Mouse (Mus musculus): ENCODE data around the gene Nfkbib. TPM values are rescaled to one million over a fixed set of nuclear protein-coding genes. Genes with fewer than 3 reads are reported as not detected.

Gene Nfkbib
- polyA plus RNA-seq, 1 experiment from 2014 or later = 42.2 TPM

DNA sequence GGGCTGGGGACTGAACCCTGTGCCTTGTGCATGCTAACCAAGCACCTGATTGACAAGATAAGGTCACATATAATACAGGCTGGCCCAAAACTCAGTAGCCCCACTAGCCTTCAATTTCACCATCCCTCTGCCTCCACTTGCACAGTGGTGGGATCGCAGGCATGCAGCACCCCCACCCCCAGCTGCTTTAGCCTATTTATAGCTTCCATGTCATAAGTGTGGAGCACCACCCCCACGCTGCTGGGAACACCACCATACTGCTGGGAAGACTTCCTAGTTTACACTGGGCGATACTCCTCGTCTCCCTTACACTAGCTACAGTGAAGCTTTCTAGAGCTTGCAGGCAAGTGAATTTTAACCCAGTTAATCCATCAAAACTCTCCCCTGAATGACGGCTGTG lies 52.6 kb downstream of the Nfkbib start:
- 75% methylated on average over 5 of the region's 5 CpGs for WGBS
- Histone ChIP-seq H3K27ac (no peak overlapping the region), H3K36me3 (ENCODE audit: insufficient read depth, low read length) (no peaks in the 10 kb centered on the region), H3K9me3 (replicated peaks; ENCODE audit: low read length) (no peaks in the 10 kb centered on the region), H3K4me2 (ENCODE audit: low read length) (no peak overlapping the region), H3K4me3 (replicated peaks; ENCODE audit: low read depth, low read length) (no peak overlapping the region), H3K27me3 (ENCODE audit: insufficient read depth, low read length) (no peaks in the 10 kb centered on the region), H3K4me1 (replicated peaks; ENCODE audit: insufficient read depth, low read length) (peaks cover 5% of the 10 kb centered on the region; the same call in 1 of the 2 replicates), H3K9ac (ENCODE audit: low read depth, low read length) (no peak overlapping the region)
- ATAC-seq (replicated peaks; ENCODE audit: low FRiP score, low read depth) = no peak
- TF ChIP-seq CTCF (IDR thresholded peaks at IDR 0.05; ENCODE audit: low read depth) = no peak
- DNase-seq (ENCODE audit: low spot score) = no peak

DNA sequence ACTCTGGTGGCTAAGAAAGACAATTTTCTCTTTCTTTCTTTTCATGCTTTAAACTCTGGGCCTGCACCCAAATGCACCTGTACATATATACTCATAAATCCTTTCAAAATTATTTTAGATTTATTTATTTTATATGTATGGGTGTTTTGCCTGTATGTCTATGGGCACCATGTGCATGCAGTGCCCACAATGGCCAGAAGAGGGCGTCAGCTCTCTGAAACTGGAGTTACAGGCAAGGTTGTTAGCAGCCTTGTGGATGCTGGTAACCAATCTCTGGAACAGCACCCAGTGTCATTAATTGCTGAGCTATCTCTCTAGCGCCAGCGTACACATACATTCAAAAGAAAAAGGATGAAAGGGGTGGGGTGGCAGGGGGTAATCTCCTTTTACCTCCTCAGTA lies 56.4 kb downstream of the Nfkbib start:
- TF ChIP-seq CTCF (IDR thresholded peaks at IDR 0.05; ENCODE audit: low read depth) = peak; percentile 43
- no peak overlapping the region for H3K4me2 ChIP-seq (ENCODE audit: low read length)
- H3K4me1 ChIP-seq (replicated peaks; ENCODE audit: insufficient read depth, low read length) = no peaks in the 10 kb centered on the region; the same call in 1 of the 2 replicates
- no peak overlapping the region for H3K4me3 ChIP-seq (replicated peaks; ENCODE audit: low read depth, low read length)
- DNase-seq (ENCODE audit: low spot score) (no peak), ATAC-seq (replicated peaks; ENCODE audit: low FRiP score, low read depth) (no peak)
- H3K9ac ChIP-seq (ENCODE audit: low read depth, low read length) = no peak overlapping the region
- H3K27ac ChIP-seq = no peak overlapping the region
- H3K36me3 ChIP-seq (ENCODE audit: insufficient read depth, low read length) = no peaks in the 10 kb centered on the region
- no peaks in the 10 kb centered on the region; the same call in 1 of the 2 replicates for H3K9me3 ChIP-seq (replicated peaks; ENCODE audit: low read length)
- WGBS = 70% methylated on average over 3 of the region's 3 CpGs
- H3K27me3 ChIP-seq (ENCODE audit: insufficient read depth, low read length) = no peaks in the 10 kb centered on the region

DNA sequence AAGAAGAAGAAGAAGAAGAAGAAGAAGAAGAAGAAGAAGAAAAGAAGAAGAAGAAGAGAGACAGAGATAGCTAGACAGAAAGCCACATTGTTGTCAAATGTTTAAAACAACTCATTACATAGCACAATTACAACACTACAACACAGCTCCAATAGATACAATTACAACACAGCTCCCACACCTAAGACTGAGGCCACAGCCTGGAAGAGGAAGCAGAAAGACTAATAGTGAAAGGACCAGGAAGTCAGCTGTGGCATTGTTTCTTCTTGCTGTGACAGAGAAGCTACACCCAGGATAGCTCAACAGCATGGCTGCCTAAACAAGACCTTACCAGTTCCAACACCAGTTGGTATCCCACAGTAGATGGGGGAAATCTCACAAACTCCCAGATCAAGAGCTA lies 57.9 kb downstream of the Nfkbib start:
- TF ChIP-seq CTCF (IDR thresholded peaks at IDR 0.05; ENCODE audit: low read depth) = no peak
- no peak overlapping the region for H3K27ac ChIP-seq
- ATAC-seq (replicated peaks; ENCODE audit: low FRiP score, low read depth) = no peak
- H3K4me1 ChIP-seq (replicated peaks; ENCODE audit: insufficient read depth, low read length) = no peaks in the 10 kb centered on the region; the same call in 1 of the 2 replicates
- H3K9me3 ChIP-seq (replicated peaks; ENCODE audit: low read length) = no peaks in the 10 kb centered on the region; the same call in 1 of the 2 replicates
- no peak overlapping the region for H3K4me2 ChIP-seq (ENCODE audit: low read length)
- H3K9ac ChIP-seq (ENCODE audit: low read depth, low read length) = no peak overlapping the region
- no peak for DNase-seq (ENCODE audit: low spot score)
- no peak overlapping the region for H3K4me3 ChIP-seq (replicated peaks; ENCODE audit: low read depth, low read length)
- H3K36me3 ChIP-seq (ENCODE audit: insufficient read depth, low read length) = no peaks in the 10 kb centered on the region
- H3K27me3 ChIP-seq (ENCODE audit: insufficient read depth, low read length) = no peaks in the 10 kb centered on the region

Other genes starting within 250 kb of the Nfkbib start
- gene Ifnl3, start 244.7 kb downstream of the Nfkbib start, polyA plus RNA-seq (2015; fragmentation: Nextera tagmentation; extraction: Ambion mirVana) = not detected in 2 replicates
- gene Sycn, start 226.6 kb downstream of the Nfkbib start, polyA plus RNA-seq (2015; fragmentation: Nextera tagmentation; extraction: Ambion mirVana) = 0.27 and 0.45 TPM in 2 replicates
- gene Nccrp1, start 220.3 kb downstream of the Nfkbib start, polyA plus RNA-seq (2015; fragmentation: Nextera tagmentation; extraction: Ambion mirVana) = 5.5 and 7.3 TPM in 2 replicates
- gene Samd4b, start 169.4 kb downstream of the Nfkbib start, polyA plus RNA-seq (2015; fragmentation: Nextera tagmentation; extraction: Ambion mirVana) = 18.4 and 19.5 TPM in 2 replicates
- gene Pak4, start 169.3 kb downstream of the Nfkbib start, polyA plus RNA-seq (2015; fragmentation: Nextera tagmentation; extraction: Ambion mirVana) = 33.5 and 36.6 TPM in 2 replicates
- not detected in 2 replicates for gene Acp7, start 136.2 kb downstream of the Nfkbib start, polyA plus RNA-seq (2015; fragmentation: Nextera tagmentation; extraction: Ambion mirVana)
- gene Fbxo27, start 74.7 kb downstream of the Nfkbib start, polyA plus RNA-seq (2015; fragmentation: Nextera tagmentation; extraction: Ambion mirVana) = 3.9 and 4.1 TPM in 2 replicates
- gene Fbxo17, start 50.7 kb downstream of the Nfkbib start, polyA plus RNA-seq (2015; fragmentation: Nextera tagmentation; extraction: Ambion mirVana) = 7.0 and 8.0 TPM in 2 replicates
- 143 and 151 TPM in 2 replicates for gene Mrps12, start 25.7 kb downstream of the Nfkbib start, polyA plus RNA-seq (2015; fragmentation: Nextera tagmentation; extraction: Ambion mirVana)
- 20.2 and 21.5 TPM in 2 replicates for gene Sars2, start 25.5 kb downstream of the Nfkbib start, polyA plus RNA-seq (2015; fragmentation: Nextera tagmentation; extraction: Ambion mirVana)
- not detected in 2 replicates for gene Ccer2, start 11.3 kb downstream of the Nfkbib start, polyA plus RNA-seq (2015; fragmentation: Nextera tagmentation; extraction: Ambion mirVana)
- gene Sirt2, start 777 bp downstream of the Nfkbib start, polyA plus RNA-seq (2015; fragmentation: Nextera tagmentation; extraction: Ambion mirVana) = 54.1 and 60.2 TPM in 2 replicates
- gene Rinl, start 21.5 kb upstream of the Nfkbib start, polyA plus RNA-seq (2015; fragmentation: Nextera tagmentation; extraction: Ambion mirVana) = 5.2 and 6.3 TPM in 2 replicates
- gene Hnrnpl, start 41.0 kb upstream of the Nfkbib start, polyA plus RNA-seq (2015; fragmentation: Nextera tagmentation; extraction: Ambion mirVana) = 232 TPM in 2 replicates
- gene Ech1, start 57.7 kb upstream of the Nfkbib start, polyA plus RNA-seq (2015; fragmentation: Nextera tagmentation; extraction: Ambion mirVana) = 330 and 348 TPM in 2 replicates
- 10.8 and 10.9 TPM in 2 replicates for gene Lgals4, start 66.3 kb upstream of the Nfkbib start, polyA plus RNA-seq (2015; fragmentation: Nextera tagmentation; extraction: Ambion mirVana)
- 1.3 and 1.7 TPM in 2 replicates for gene Lgals7, start 96.3 kb upstream of the Nfkbib start, polyA plus RNA-seq (2015; fragmentation: Nextera tagmentation; extraction: Ambion mirVana)
- 0.34 and 0.47 TPM in 2 replicates for gene Capn12, start 113.9 kb upstream of the Nfkbib start, polyA plus RNA-seq (2015; fragmentation: Nextera tagmentation; extraction: Ambion mirVana)
- 255 and 280 TPM in 2 replicates for gene Actn4, start 194.8 kb upstream of the Nfkbib start, polyA plus RNA-seq (2015; fragmentation: Nextera tagmentation; extraction: Ambion mirVana)
- gene Eif3k, start 214.4 kb upstream of the Nfkbib start, polyA plus RNA-seq (2015; fragmentation: Nextera tagmentation; extraction: Ambion mirVana) = 467 and 479 TPM in 2 replicates
- 7.6 and 9.5 TPM in 2 replicates for gene Map4k1, start 214.5 kb upstream of the Nfkbib start, polyA plus RNA-seq (2015; fragmentation: Nextera tagmentation; extraction: Ambion mirVana)